Mouse (Mus musculus) heart, postnatal 0 days (tissue): Measurements from ENCODE around the gene Helz. TPM values are rescaled to one million over a fixed set of nuclear protein-coding genes. Genes with fewer than 3 reads are reported as not detected.

Experiments used
- ATAC-seq: fragments of 200-750 bp; cut with Nextera tagmentation; 2 replicates; pipeline ENCODE4 v1.8.0; 2017; ENCODE audit warnings: low read depth, moderate number of reproducible peaks, moderate library complexity; ENCODE audit not compliant: insufficient read depth
- DNase-seq: peaks from one replicate; pipeline ENCODE4 v3.0.0-alpha.2; 2016; ENCODE audit warnings: low spot score
- H3K27ac ChIP-seq: fragments of 300-500 bp; sonication (generic); 2 replicates; pipeline ENCODE4 v1.5.1; 2014; ENCODE audit warnings: low read depth, mild to moderate bottlenecking
- H3K27me3 ChIP-seq: fragments of 300-500 bp; sonication (generic); 2 replicates; pipeline ENCODE4 v1.6.1; 2014; ENCODE audit warnings: low read length, mixed read lengths; ENCODE audit not compliant: control insufficient read depth, insufficient read depth
- H3K36me3 ChIP-seq: fragments of 300-500 bp; sonication (generic); replicated peaks from 2 replicates; pipeline ENCODE4 v1.6.1; 2014; ENCODE audit warnings: low read length, mixed read lengths; ENCODE audit not compliant: control insufficient read depth, insufficient read depth
- H3K4me1 ChIP-seq: fragments of 300-500 bp; sonication (generic); 2 replicates; pipeline ENCODE4 v1.6.1; 2014; ENCODE audit warnings: antibody characterized with exemption; ENCODE audit not compliant: control insufficient read depth, insufficient read depth
- H3K4me2 ChIP-seq: fragments of 300-500 bp; sonication (generic); 2 replicates; pipeline ENCODE4 v1.6.1; 2014; ENCODE audit warnings: low read depth, mild to moderate bottlenecking, low read length, moderate library complexity
- H3K4me3 ChIP-seq: fragments of 300-500 bp; sonication (generic); 2 replicates; pipeline ENCODE4 v1.5.1; 2014; ENCODE audit warnings: low read depth, low read length
- H3K9ac ChIP-seq: fragments of 300-500 bp; sonication (generic); replicated peaks from 2 replicates; pipeline ENCODE4 v1.6.1; 2014; ENCODE audit warnings: low read depth, low read length, mixed read lengths
- H3K9me3 ChIP-seq: fragments of 300-500 bp; sonication (generic); replicated peaks from 2 replicates; pipeline ENCODE4 v1.6.1; 2016; ENCODE audit warnings: low read length; ENCODE audit not compliant: control insufficient read depth
- CTCF ChIP-seq: IDR thresholded peaks from 2 replicates; pipeline ENCODE4 v1.5.1; 2016; ENCODE audit warnings: antibody characterized with exemption, control low read depth, low read depth
- EP300 ChIP-seq: IDR thresholded peaks from 2 replicates; pipeline ENCODE4 v1.6.1; 2016; ENCODE audit warnings: antibody characterized with exemption, low read depth
- WGBS: fragments of 180-500 bp; shearing (Covaris S2); extraction: QIAGEN DNeasy Blood & Tissue Kit; methylation state at CpG from one replicate; pipeline ENCODE4 v1.1.7; 2014; 5-methylcytosine and 5-hydroxymethylcytosine counted together
- polyA plus RNA-seq: library from polyadenylated mRNA; unstranded; fragments of >200 nt; fragmentation: Nextera tagmentation; extraction: Ambion mirVana; gene quantifications from 2 replicates; pipeline ENCODE4 v1.2.1, GENCODE M21; 2015
- total RNA-seq: library from RNA; depleted of rRNA; stranded (reverse); fragments of >200 nt; gene quantifications from 2 replicates; pipeline ENCODE4 v1.2.3, GENCODE M21; 2014; ENCODE audit warnings: low replicate concordance

Helz gene
- total and polyA plus RNA-seq, 2 experiments from 2014 or later: 7.3 to 10.8 TPM

DNA sequence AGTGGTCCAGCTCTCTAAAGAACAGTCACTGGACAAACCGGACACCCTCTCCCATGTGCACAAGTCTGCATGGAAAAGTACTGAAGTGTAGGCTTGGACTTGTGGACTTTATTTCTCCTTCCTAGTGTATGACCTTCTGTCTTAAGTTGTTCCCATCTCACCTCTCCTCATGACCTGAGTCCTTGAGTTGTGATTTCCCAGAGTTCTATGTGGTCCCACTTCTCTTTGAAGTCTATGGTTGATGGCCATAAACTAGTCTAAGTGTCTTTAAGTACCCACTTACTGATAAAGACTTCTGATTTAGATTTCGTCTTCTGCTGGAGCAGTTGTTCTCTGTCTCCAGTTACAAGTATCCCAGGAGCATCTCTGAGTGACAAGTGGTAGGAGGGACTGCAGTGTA lies 119.8 kb downstream of the Helz start:
- 56% methylated on average over 2 of the region's 2 CpGs for WGBS
- peaks cover 89% of the 10 kb centered on the region for H3K36me3 ChIP-seq
- H3K4me2 ChIP-seq: no peak overlapping the region

DNA sequence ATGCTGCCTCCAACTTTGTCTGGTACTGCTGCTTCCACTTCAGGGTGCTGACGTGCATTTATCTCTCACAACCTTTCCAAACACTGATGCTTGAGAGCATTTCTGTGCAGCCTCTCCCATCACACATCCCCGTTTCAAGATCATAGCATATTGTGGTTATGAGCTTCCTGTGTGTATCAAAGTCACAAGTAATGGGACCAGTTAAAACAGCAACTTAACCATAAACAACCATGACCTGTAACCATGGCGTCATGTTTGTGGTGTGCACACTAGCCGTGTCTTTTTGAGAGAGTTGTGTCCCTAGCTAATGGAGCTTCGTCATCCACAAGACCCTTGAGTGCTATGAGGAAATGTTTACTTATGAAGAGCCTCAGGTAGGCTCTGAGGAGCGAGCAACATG lies 120.5 kb downstream of the Helz start:
- Histone ChIP-seq H3K4me2 (no peak overlapping the region), H3K9me3 (no peaks in the 10 kb centered on the region), H3K4me3 (no peak overlapping the region), H3K4me1 (no peaks in the 10 kb centered on the region), H3K36me3 (peaks cover 89% of the 10 kb centered on the region), H3K9ac (no peak overlapping the region), H3K27ac (no peak overlapping the region), H3K27me3 (no peaks in the 10 kb centered on the region)
- TF ChIP-seq CTCF (no peak), EP300 (no peak)
- 89% methylated on average over 6 of the region's 6 CpGs for WGBS
- ATAC-seq (no peak), DNase-seq (no peak)

More for the DNA sequence above, 119.8 kb downstream of the Helz start:
- no peak for ATAC-seq
- no peak overlapping the region for H3K27ac ChIP-seq
- no peak overlapping the region for H3K4me3 ChIP-seq
- H3K4me1 ChIP-seq: no peaks in the 10 kb centered on the region
- H3K27me3 ChIP-seq: no peaks in the 10 kb centered on the region
- H3K9ac ChIP-seq: no peak overlapping the region
- no peaks in the 10 kb centered on the region for H3K9me3 ChIP-seq
- no peak for DNase-seq
- TF ChIP-seq CTCF: no peak
- TF ChIP-seq EP300: no peak

DNA sequence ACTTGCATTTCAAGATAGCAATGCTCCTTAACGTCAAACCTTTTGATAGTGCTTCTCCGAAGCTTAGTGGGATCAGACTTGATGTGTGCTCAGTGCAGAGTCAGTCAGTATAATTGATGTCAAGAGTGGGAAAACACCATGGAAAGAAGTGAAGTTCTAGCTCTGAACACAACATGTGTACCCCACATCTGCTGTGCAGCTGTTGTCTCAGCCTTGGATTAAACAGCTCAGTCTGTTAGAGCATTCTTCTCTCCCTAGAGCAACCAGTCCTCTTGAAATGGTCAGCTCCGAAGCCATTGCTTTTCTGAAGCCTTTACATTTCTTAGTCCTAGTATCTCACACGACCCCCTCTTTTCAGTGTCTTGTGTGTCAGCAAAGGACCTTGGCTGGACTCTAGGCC lies 121.2 kb downstream of the Helz start:
- no peak for DNase-seq
- no peak for ATAC-seq
- Histone ChIP-seq H3K36me3 (peaks cover 89% of the 10 kb centered on the region), H3K4me3 (no peak overlapping the region), H3K9ac (no peak overlapping the region), H3K27ac (no peak overlapping the region), H3K9me3 (no peaks in the 10 kb centered on the region), H3K4me2 (no peak overlapping the region), H3K4me1 (no peaks in the 10 kb centered on the region), H3K27me3 (no peaks in the 10 kb centered on the region)
- TF ChIP-seq CTCF: no peak
- TF ChIP-seq EP300: no peak
- WGBS: 73% methylated on average over 4 of the region's 4 CpGs

DNA sequence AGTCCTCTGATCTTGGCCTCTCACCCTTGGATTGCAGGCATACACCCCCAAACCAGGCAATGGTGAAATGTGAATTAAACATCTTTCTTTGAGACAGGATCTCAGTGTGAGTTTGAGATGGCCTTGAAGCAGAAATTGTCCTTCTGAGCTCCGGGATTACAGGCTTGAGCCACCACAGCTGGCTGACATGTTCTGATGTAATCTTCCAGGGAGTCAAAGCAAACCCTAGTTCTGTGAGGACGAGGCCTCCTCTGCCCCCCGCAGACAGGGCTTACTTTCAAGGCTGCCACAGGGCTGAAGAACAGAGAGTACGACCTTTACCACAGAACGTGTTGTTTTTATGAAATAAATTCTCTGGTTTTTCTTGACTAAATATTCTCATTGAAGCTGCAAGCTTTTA lies 126.3 kb downstream of the Helz start:
- no peaks in the 10 kb centered on the region for H3K27me3 ChIP-seq
- no peak overlapping the region for H3K27ac ChIP-seq
- 85% methylated on average over 5 of the region's 5 CpGs for WGBS
- no peaks in the 10 kb centered on the region for H3K4me1 ChIP-seq
- DNase-seq (no peak), ATAC-seq (no peak)
- H3K36me3 ChIP-seq: peaks cover 64% of the 10 kb centered on the region
- no peak overlapping the region for H3K4me3 ChIP-seq
- no peak overlapping the region for H3K4me2 ChIP-seq
- H3K9me3 ChIP-seq: no peaks in the 10 kb centered on the region
- no peak overlapping the region for H3K9ac ChIP-seq
- TF ChIP-seq EP300 (no peak), CTCF (no peak)

GRCm38 (mm10) chr11:107674601-107675000 lies 126.9 kb downstream of the Helz start:
- Histone ChIP-seq H3K4me2 (no peak overlapping the region), H3K4me1 (no peaks in the 10 kb centered on the region), H3K4me3 (no peak overlapping the region), H3K27me3 (no peaks in the 10 kb centered on the region), H3K27ac (no peak overlapping the region), H3K9me3 (no peaks in the 10 kb centered on the region), H3K36me3 (peaks cover 61% of the 10 kb centered on the region), H3K9ac (no peak overlapping the region)
- 89% methylated on average over 8 of the region's 8 CpGs for WGBS
- TF ChIP-seq CTCF (no peak), EP300 (no peak)
- ATAC-seq (no peak), DNase-seq (no peak)

DNA sequence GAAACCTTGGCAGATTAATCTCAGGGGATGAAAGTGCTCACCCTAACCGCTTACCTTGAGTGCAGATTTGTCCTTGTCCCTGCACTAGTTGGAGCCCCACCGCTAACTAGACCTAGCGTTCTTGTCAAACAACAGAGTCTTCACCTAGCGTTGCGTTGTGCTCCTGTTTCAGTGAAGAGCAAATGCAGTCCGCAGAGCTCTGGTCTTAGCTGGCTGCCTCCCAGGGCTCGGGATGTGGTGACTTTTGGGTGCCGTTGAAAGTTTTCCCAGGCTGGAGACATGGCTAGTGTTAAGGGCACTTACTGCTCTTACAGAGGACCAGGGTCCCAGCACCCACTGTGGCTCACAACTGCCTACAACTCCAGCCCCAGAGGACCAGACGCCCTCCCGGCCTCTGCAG lies 127.5 kb downstream of the Helz start:
- WGBS: 76% methylated on average over 10 of the region's 10 CpGs
- Histone ChIP-seq H3K27ac (no peak overlapping the region), H3K4me1 (no peaks in the 10 kb centered on the region), H3K9me3 (no peaks in the 10 kb centered on the region), H3K27me3 (no peaks in the 10 kb centered on the region), H3K9ac (no peak overlapping the region), H3K4me3 (no peak overlapping the region), H3K4me2 (no peak overlapping the region), H3K36me3 (peaks cover 54% of the 10 kb centered on the region)
- TF ChIP-seq EP300 (no peak), CTCF (no peak)
- DNase-seq (no peak), ATAC-seq (no peak)
